Mouse (Mus musculus) liver (tissue): ENCODE data around the gene Eif4b.
A peak's percentile ranks its signal among the peaks of the same experiment; 100 is the strongest.

Experiments
- DNase-seq: peaks from one replicate; pipeline ENCODE4 v3.0.0-alpha.2; 2020; ENCODE audit warnings: mixed read lengths

Gene Eif4b

GRCm38 (mm10) chr15:102073559-102074069, at the start of gene Eif4b:
TSS of gene Eif4b (plus strand) at chr15:102073773.
- DNase-seq, result peak; percentile 99

- no peak for DNase-seq
These were observed 49.7 kb upstream of the Eif4b start for GRCm38 (mm10) chr15:102023888-102024287.

- peak; percentile 32 for DNase-seq
These were observed 48.3 kb upstream of the Eif4b start for GRCm38 (mm10) chr15:102025136-102025872.

GRCm38 (mm10) chr15:102026430-102026829, 47.1 kb upstream of the Eif4b start:
- DNase-seq, result peak; percentile 68

GRCm38 (mm10) chr15:102028040-102028439, 45.5 kb upstream of the Eif4b start, which contains the start of gene Krt18:
TSS of gene Krt18 (plus strand) at chr15:102028180.
- peak; percentile 72 for DNase-seq

GRCm38 (mm10) chr15:102034121-102035053, 39.2 kb upstream of the Eif4b start:
- DNase-seq, result no peak

GRCm38 (mm10) chr15:102040277-102040676, 33.3 kb upstream of the Eif4b start:
- DNase-seq, result no peak

- DNase-seq, result no peak
These were observed 31.6 kb upstream of the Eif4b start for GRCm38 (mm10) chr15:102041951-102042350.

- no peak for DNase-seq
These were observed 28.8 kb upstream of the Eif4b start for GRCm38 (mm10) chr15:102044745-102045144.

- DNase-seq, result no peak
These were observed 27.9 kb upstream of the Eif4b start for GRCm38 (mm10) chr15:102045691-102046090.

GRCm38 (mm10) chr15:102048006-102048405, 25.6 kb upstream of the Eif4b start:
- DNase-seq, result no peak

GRCm38 (mm10) chr15:102049871-102050270, 23.7 kb upstream of the Eif4b start:
- DNase-seq, result no peak

- DNase-seq, result peak; percentile 61
These were observed 21.5 kb upstream of the Eif4b start for GRCm38 (mm10) chr15:102051920-102052683.

GRCm38 (mm10) chr15:102056495-102057174, 16.9 kb upstream of the Eif4b start:
- DNase-seq, result no peak

- DNase-seq, result peak; percentile 91
These were observed 7.8 kb upstream of the Eif4b start for GRCm38 (mm10) chr15:102065661-102066325.

- peak; percentile 18 for DNase-seq
These were observed 2.8 kb upstream of the Eif4b start for GRCm38 (mm10) chr15:102070476-102071467.

- no peak for DNase-seq
These were observed 512 bp upstream of the Eif4b start for GRCm38 (mm10) chr15:102072963-102073558.

GRCm38 (mm10) chr15:102074070-102074731, 628 bp downstream of the Eif4b start:
- peak; percentile 75 for DNase-seq
